Mouse (Mus musculus) right cerebral cortex, postnatal 10 days (tissue): Measurements from ENCODE around the gene Lexm.

Experiments
- DNase-seq, 2 experiments: peaks; one replicate each; pipeline ENCODE4 v3.0.0; 2021; ENCODE audit warnings: low spot score in 2 of 2

Lexm gene

DNA sequence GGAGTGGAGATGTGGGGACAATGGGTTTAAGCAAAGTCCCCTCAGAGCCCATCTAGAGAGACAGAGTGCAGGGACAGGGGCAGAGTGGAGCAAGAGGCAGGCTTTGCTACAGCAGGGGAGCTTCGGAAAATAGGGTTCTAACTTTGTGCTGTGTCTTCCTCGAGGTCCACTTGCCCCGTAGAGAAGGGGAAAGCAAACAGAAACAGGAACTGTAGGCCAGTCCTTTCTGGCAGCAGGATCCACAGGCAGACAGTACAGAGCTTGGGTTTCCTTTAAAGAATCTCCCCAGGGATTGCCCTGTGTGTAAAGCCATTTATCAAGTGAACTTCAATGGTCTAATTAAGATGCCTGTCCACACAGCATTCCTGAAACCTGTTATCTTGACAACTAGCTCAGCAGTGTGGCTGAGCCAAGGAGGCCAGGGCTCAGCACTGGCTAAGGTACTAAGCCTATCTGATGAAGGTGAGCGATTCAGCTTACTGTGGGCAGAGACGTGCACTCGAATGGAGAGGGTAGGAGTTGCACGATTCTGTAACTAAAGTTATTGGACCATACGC, 71.1 kb downstream of the Lexm start:
- DNase-seq, result no peak

DNA sequence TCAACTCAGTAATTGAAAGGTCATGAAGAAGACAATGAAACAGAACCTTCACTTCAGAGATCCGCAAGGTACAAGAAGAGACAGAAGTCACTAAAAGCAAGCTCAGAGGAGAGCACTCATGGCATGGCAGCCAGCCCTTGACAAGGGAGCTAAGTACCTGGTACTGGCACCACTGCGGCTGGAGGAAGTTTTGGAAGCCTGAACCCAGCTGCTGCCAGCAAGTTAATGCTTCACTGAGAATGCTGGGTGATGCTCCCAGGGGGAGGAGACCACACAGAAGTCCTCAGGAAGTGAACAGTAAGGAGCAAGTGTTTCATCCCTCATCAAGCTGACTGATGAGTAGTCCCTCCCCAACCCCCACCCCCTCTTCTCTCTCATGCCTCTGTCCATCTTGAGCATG, 74.8 kb downstream of the Lexm start:
- no peak for DNase-seq

DNA sequence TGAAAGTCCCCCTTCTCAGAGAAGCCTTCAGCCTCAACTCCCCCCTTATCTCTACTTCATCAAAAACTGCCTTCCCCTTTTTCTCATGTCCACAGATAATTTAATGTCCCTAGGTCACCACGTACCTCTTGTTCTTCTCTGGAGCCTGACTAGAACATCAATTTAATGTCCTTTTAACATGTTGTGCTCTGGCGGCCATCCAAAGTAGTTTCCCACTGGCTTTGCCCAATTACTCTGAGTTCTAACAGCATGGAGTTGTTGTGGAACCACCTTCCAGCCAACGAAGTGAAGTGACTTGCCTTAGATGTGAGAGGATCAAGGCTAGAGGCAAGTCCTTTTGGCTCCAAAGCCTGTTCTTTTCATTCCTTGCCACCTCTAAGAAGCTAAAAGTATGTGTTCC, 75.5 kb downstream of the Lexm start:
- DNase-seq, result no peak
